Mouse (Mus musculus): ENCODE data around the gene Srsf3. TPM values are rescaled to one million over a fixed set of nuclear protein-coding genes. Genes with fewer than 3 reads are reported as not detected.

Srsf3 gene
- polyA plus RNA-seq, 1 experiment from 2014 or later: 372 TPM

- H3K27me3 ChIP-seq (replicated peaks): peaks cover 26% of the 10 kb centered on the region
- no peak overlapping the region for H3K27ac ChIP-seq
- no peak overlapping the region for H3K4me2 ChIP-seq
- no peaks in the 10 kb centered on the region for H3K36me3 ChIP-seq
- H3K9ac ChIP-seq: no peak overlapping the region
- WGBS (ENCODE audit: insufficient replicate concordance): 67% methylated on average over 10 of the region's 10 CpGs
- ATAC-seq: no peak
- H3K4me3 ChIP-seq: no peak overlapping the region
- H3K4me1 ChIP-seq: peaks cover 22% of the 10 kb centered on the region
- H3K9me3 ChIP-seq (replicated peaks): no peaks in the 10 kb centered on the region
Observed at GRCm38 (mm10) chr17:29085266-29085665, 52.8 kb downstream of the Srsf3 start.

DNA sequence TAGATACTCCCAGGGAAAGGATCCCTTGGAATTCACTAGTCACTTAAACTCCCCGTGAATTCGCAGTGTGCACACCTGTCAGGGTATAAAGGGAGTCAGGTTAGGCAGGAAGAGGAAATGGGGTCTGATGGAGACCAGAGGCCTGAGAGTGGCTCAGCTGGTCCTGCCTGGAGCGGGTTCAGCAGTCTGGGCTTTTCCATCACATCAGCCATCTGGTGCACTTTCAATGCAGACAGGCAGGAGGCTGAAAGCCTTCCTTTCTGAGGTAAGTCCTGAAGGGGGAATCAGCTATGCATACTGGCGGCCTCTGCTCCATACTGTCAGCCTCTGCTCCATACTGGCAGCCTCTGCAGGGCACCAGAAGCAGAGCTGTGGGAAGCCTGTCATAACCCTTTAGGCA, 54.5 kb downstream of the Srsf3 start:
- no peak overlapping the region for H3K4me2 ChIP-seq
- ATAC-seq: no peak
- 63% methylated on average over 4 of the region's 4 CpGs for WGBS (ENCODE audit: insufficient replicate concordance)

GRCm38 (mm10) chr17:29090776-29091175, 58.3 kb downstream of the Srsf3 start, which contains the start of gene Cdkn1a:
Gene Cdkn1a, plus strand, starts transcription at chr17:29090976.
- Histone ChIP-seq H3K27me3 (replicated peaks) (peaks cover 44% of the 10 kb centered on the region), H3K9ac (no peak within 1 kb of the TSS), H3K9me3 (replicated peaks) (no peaks in the 10 kb centered on the region), H3K4me3 (no peak within 1 kb of the TSS), H3K27ac (no peak within 1 kb of the TSS), H3K4me2 (no peak within 1 kb of the TSS), H3K4me1 (peaks cover 31% of the 10 kb centered on the region), H3K36me3 (no peaks in the 10 kb centered on the region)
- 65% methylated on average over 3 of the region's 3 CpGs for WGBS (ENCODE audit: insufficient replicate concordance)
- ATAC-seq: no peak

More for the DNA sequence above, 54.5 kb downstream of the Srsf3 start:
- Histone ChIP-seq H3K9me3 (replicated peaks) (no peaks in the 10 kb centered on the region), H3K27me3 (replicated peaks) (peaks cover 17% of the 10 kb centered on the region), H3K27ac (no peak overlapping the region), H3K4me1 (peaks cover 6% of the 10 kb centered on the region), H3K9ac (no peak overlapping the region), H3K36me3 (no peaks in the 10 kb centered on the region), H3K4me3 (no peak overlapping the region)

GRCm38 (mm10) chr17:29091348-29091944, 59.0 kb downstream of the Srsf3 start:
- Histone ChIP-seq H3K27me3 (replicated peaks) (peaks cover 51% of the 10 kb centered on the region), H3K27ac (no peak overlapping the region), H3K4me3 (no peak overlapping the region), H3K9ac (no peak overlapping the region), H3K4me2 (no peak overlapping the region), H3K36me3 (no peaks in the 10 kb centered on the region), H3K9me3 (replicated peaks) (no peaks in the 10 kb centered on the region), H3K4me1 (peaks cover 33% of the 10 kb centered on the region)
- ATAC-seq: no peak
- WGBS (ENCODE audit: insufficient replicate concordance): 38% methylated on average over 6 of the region's 6 CpGs

- Histone ChIP-seq H3K36me3 (no peaks in the 10 kb centered on the region), H3K9me3 (replicated peaks) (no peaks in the 10 kb centered on the region), H3K4me3 (no peak overlapping the region), H3K27ac (no peak overlapping the region), H3K27me3 (replicated peaks) (peaks cover 55% of the 10 kb centered on the region), H3K4me1 (peaks cover 33% of the 10 kb centered on the region), H3K9ac (no peak overlapping the region), H3K4me2 (no peak overlapping the region)
- 45% methylated on average over 5 of the region's 5 CpGs for WGBS (ENCODE audit: insufficient replicate concordance)
- ATAC-seq: no peak
Observed at GRCm38 (mm10) chr17:29092497-29092896, 60.1 kb downstream of the Srsf3 start.

Other genes starting within 250 kb of the Srsf3 start
- gene Brpf3, start 231.5 kb upstream of the Srsf3 start, polyA plus RNA-seq (2016; fragmentation: Nextera tagmentation; extraction: Ambion mirVana): 67.4 and 68.8 TPM in 2 replicates
- gene Pnpla1, start 174.2 kb upstream of the Srsf3 start, polyA plus RNA-seq (2016; fragmentation: Nextera tagmentation; extraction: Ambion mirVana): not detected in 2 replicates
- 0.17 and 0.25 TPM in 2 replicates for gene 4930539E08Rik, start 117.3 kb upstream of the Srsf3 start, polyA plus RNA-seq (2016; fragmentation: Nextera tagmentation; extraction: Ambion mirVana)
- 0.51 and 0.73 TPM in 2 replicates for gene Pxt1, start 88.8 kb upstream of the Srsf3 start, polyA plus RNA-seq (2016; fragmentation: Nextera tagmentation; extraction: Ambion mirVana)
- gene Kctd20, start 80.7 kb upstream of the Srsf3 start, polyA plus RNA-seq (2016; fragmentation: Nextera tagmentation; extraction: Ambion mirVana): 87.0 and 92.4 TPM in 2 replicates
- 56.7 and 58.2 TPM in 2 replicates for gene Stk38, start 24.6 kb upstream of the Srsf3 start, polyA plus RNA-seq (2016; fragmentation: Nextera tagmentation; extraction: Ambion mirVana)
- gene Cdkn1a, start 58.3 kb downstream of the Srsf3 start, polyA plus RNA-seq (2016; fragmentation: Nextera tagmentation; extraction: Ambion mirVana): 8.3 and 9.6 TPM in 2 replicates
- 5.0 and 5.4 TPM in 2 replicates for gene Rab44, start 81.5 kb downstream of the Srsf3 start, polyA plus RNA-seq (2016; fragmentation: Nextera tagmentation; extraction: Ambion mirVana)
- 0.18 and 0.33 TPM in 2 replicates for gene Cpne5, start 205.5 kb downstream of the Srsf3 start, polyA plus RNA-seq (2016; fragmentation: Nextera tagmentation; extraction: Ambion mirVana)
- 123 and 126 TPM in 2 replicates for gene Ppil1, start 231.6 kb downstream of the Srsf3 start, polyA plus RNA-seq (2016; fragmentation: Nextera tagmentation; extraction: Ambion mirVana)
- 51.5 and 54.6 TPM in 2 replicates for gene BC004004, start 236.2 kb downstream of the Srsf3 start, polyA plus RNA-seq (2016; fragmentation: Nextera tagmentation; extraction: Ambion mirVana)